Mouse (Mus musculus): ENCODE measurements around the gene Klb. TPM values are rescaled to one million over a fixed set of nuclear protein-coding genes. Genes with fewer than 3 reads are reported as not detected.

The Klb gene
- polyA plus RNA-seq, 1 experiment from 2014 or later = 0.15 TPM

DNA sequence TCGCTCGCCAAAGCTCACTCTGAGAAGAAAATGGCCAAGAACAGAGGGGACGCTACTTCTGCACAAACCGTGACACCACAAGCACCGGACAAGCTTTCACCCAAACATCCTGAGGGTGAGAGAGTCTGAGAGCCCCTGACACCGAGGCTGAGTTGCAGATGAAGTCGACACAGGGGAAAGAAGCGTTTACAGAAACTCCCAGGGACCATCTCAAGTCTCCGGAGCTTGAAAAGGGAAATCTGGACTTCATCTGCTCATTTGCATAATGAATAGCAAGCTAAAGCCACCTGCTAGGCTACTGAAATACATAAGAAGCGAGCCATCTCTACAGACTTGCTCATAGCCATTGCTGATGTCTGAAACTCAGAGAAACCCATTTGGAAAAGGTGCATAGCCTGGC is 71.0 kb downstream of the Klb start:
- no peak for ATAC-seq (ENCODE audit: insufficient number of reproducible peaks, low FRiP score)
- 81% methylated on average over 10 of the region's 10 CpGs for WGBS
- Histone ChIP-seq H3K9me3 (replicated peaks) (no peaks in the 10 kb centered on the region), H3K4me1 (replicated peaks) (peaks cover 32% of the 10 kb centered on the region), H3K27ac (ENCODE audit: poor library complexity, severe bottlenecking) (no peak overlapping the region), H3K4me3 (no peak overlapping the region), H3K9ac (no peak overlapping the region), H3K36me3 (peaks cover 69% of the 10 kb centered on the region), H3K4me2 (no peak overlapping the region), H3K27me3 (replicated peaks) (no peaks in the 10 kb centered on the region)

DNA sequence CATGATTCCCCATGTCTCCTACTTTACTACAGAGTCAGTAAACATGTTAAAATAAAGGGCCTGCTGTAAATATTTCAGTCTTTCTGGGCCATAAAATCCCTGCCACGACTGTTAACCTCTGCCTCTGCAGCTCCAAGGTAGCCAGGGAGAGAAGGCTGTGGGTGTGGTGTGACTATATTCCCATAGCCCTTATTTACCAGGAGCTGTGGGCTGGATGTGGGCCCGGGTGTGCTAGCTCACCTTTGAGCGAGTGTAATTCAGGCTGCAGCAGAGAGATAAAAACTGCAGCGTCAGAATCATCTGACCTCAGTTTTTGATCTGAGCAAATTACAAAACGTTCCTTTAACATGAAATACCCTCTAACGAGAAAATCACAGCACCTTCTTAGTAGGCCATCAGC is 72.7 kb downstream of the Klb start:
- Histone ChIP-seq H3K4me2 (no peak overlapping the region), H3K9me3 (replicated peaks) (no peaks in the 10 kb centered on the region), H3K4me3 (no peak overlapping the region), H3K27me3 (replicated peaks) (no peaks in the 10 kb centered on the region), H3K9ac (no peak overlapping the region), H3K4me1 (replicated peaks) (peaks cover 19% of the 10 kb centered on the region), H3K27ac (ENCODE audit: poor library complexity, severe bottlenecking) (no peak overlapping the region), H3K36me3 (peaks cover 80% of the 10 kb centered on the region)
- 74% methylated on average over 6 of the region's 6 CpGs for WGBS
- no peak for ATAC-seq (ENCODE audit: insufficient number of reproducible peaks, low FRiP score)

DNA sequence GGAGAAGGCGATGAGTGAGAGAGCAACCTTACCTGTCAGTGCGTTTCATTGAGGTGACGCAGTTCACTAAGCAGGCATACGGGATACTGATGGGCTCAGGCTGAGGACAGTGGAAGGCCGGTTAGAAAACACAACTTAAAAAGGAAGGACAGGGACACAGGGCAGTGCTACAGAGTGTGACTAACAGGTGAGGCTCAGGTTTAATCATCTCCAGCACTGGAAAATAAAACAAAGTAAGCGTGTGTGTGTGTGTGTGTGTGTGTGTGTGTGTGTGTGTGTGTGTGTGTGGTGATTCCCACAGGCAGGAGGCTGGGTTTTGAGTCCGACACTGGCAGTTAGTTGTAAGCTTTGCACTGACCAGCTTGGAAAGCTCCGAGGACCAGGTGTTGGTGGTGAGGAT is 74.7 kb downstream of the Klb start:
- Histone ChIP-seq H3K9me3 (replicated peaks) (no peaks in the 10 kb centered on the region), H3K4me1 (replicated peaks) (no peaks in the 10 kb centered on the region), H3K4me3 (no peak overlapping the region), H3K27me3 (replicated peaks) (no peaks in the 10 kb centered on the region), H3K36me3 (peaks cover 84% of the 10 kb centered on the region), H3K27ac (ENCODE audit: poor library complexity, severe bottlenecking) (no peak overlapping the region), H3K4me2 (no peak overlapping the region), H3K9ac (no peak overlapping the region)
- ATAC-seq (ENCODE audit: insufficient number of reproducible peaks, low FRiP score) = no peak
- WGBS = 83% methylated on average over 8 of the region's 8 CpGs

DNA sequence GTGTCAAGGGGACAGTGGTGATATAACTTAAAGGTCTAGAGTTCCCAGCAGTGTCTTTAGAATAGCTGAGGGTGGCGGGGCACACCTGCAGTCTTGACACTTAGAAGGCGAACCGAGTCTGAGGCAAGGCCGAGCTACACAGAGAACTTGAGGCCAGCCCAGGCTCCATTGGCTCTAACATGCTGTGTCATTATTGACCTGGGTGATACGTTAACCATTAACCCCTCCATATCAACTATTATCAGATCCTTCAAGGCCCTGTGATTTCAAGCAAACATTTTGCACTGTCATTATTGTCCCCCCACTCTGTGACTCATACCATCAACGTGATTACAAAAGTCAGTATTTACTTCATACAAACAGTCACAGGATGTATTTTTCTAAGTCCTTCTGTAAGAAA is 76.1 kb downstream of the Klb start:
- Histone ChIP-seq H3K4me2 (no peak overlapping the region), H3K4me1 (replicated peaks) (peaks cover 5% of the 10 kb centered on the region; the same call in 1 of the 2 replicates), H3K36me3 (peaks cover 72% of the 10 kb centered on the region), H3K27ac (ENCODE audit: poor library complexity, severe bottlenecking) (no peak overlapping the region), H3K4me3 (no peak overlapping the region), H3K9me3 (replicated peaks) (no peaks in the 10 kb centered on the region), H3K9ac (no peak overlapping the region), H3K27me3 (replicated peaks) (no peaks in the 10 kb centered on the region)
- ATAC-seq (ENCODE audit: insufficient number of reproducible peaks, low FRiP score) = no peak
- 83% methylated on average over 6 of the region's 6 CpGs for WGBS

DNA sequence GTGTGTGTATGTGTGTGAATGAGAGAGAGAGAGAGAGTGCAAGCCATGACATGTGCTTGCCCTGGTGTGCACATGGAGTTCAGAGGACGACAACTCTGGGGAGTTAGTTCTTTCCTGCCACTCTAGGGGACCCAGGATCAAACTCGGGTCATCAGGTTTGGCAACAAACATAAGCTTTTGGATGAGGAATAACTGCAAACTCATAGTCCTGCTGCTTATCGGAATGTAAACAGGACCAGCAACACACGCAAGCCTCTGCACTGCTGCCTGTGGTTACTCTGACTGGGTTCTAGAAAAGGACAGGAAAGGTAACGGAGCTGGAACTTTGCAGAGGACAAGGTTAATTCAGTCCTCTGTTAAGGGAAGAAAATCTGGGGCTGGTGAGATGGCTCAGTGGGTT is 77.1 kb downstream of the Klb start:
- H3K4me1 ChIP-seq (replicated peaks) = peaks cover 5% of the 10 kb centered on the region; the same call in 1 of the 2 replicates
- H3K36me3 ChIP-seq = peaks cover 67% of the 10 kb centered on the region
- H3K4me3 ChIP-seq = no peak overlapping the region
- no peak overlapping the region for H3K27ac ChIP-seq (ENCODE audit: poor library complexity, severe bottlenecking)
- 82% methylated on average over 5 of the region's 5 CpGs for WGBS
- H3K9ac ChIP-seq = no peak overlapping the region
- no peak for ATAC-seq (ENCODE audit: insufficient number of reproducible peaks, low FRiP score)
- no peaks in the 10 kb centered on the region for H3K27me3 ChIP-seq (replicated peaks)
- no peaks in the 10 kb centered on the region for H3K9me3 ChIP-seq (replicated peaks)
- no peak overlapping the region for H3K4me2 ChIP-seq

DNA sequence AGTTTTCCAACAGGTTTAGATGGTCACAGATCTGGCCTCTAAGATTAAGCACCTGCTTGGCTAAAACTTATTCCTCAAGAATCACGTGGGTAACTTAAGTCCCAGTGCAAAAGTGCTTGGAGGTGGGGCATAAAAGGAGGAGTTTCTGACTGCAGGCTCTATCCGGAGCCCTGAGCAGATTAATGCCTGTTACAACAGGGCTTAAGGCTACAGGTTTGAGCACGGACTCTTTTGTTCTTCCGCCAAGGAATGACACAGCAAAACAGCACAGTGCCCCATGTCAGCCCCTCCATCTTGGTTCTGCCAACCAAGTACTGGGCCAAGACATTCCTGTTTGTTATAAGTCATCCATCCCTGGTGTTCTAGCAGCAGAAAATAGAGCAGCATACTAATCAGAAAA is 80.2 kb downstream of the Klb start:
- Histone ChIP-seq H3K9me3 (replicated peaks) (no peaks in the 10 kb centered on the region), H3K36me3 (peaks cover 45% of the 10 kb centered on the region), H3K27me3 (replicated peaks) (no peaks in the 10 kb centered on the region), H3K4me1 (replicated peaks) (peaks cover 12% of the 10 kb centered on the region), H3K27ac (ENCODE audit: poor library complexity, severe bottlenecking) (no peak overlapping the region), H3K4me2 (no peak overlapping the region), H3K9ac (no peak overlapping the region), H3K4me3 (no peak overlapping the region)
- no peak for ATAC-seq (ENCODE audit: insufficient number of reproducible peaks, low FRiP score)
- 57% methylated on average over 4 of the region's 4 CpGs for WGBS

DNA sequence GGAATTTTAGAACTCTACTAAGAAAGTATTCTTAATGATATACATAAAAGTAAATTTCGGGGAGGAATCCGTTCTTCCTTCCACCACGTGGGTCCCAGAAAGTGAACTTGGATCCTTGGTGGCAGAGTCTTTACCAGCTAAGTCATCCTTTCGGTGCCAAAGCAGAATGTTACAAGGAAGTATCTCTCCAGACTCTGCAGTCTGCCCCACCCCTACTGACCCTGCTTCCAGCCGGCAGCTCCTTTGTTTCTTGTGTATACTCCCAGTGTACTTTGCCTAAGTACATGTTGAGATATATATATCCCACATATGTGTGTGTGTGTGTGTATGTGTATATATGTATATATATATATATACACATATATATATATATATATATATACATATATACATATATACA is 81.3 kb downstream of the Klb start:
- H3K9me3 ChIP-seq (replicated peaks) = no peaks in the 10 kb centered on the region
- peaks cover 21% of the 10 kb centered on the region for H3K4me1 ChIP-seq (replicated peaks)
- H3K27me3 ChIP-seq (replicated peaks) = no peaks in the 10 kb centered on the region
- no peak overlapping the region for H3K9ac ChIP-seq
- ATAC-seq (ENCODE audit: insufficient number of reproducible peaks, low FRiP score) = no peak
- 85% methylated on average over 5 of the region's 5 CpGs for WGBS
- H3K36me3 ChIP-seq = peaks cover 35% of the 10 kb centered on the region
- no peak overlapping the region for H3K4me3 ChIP-seq
- H3K4me2 ChIP-seq = no peak overlapping the region
- H3K27ac ChIP-seq (ENCODE audit: poor library complexity, severe bottlenecking) = no peak overlapping the region

Other genes with a start within 250 kb of the Klb start
- gene Klhl5, start 240.8 kb upstream of the Klb start, polyA plus RNA-seq (2016; fragmentation: Nextera tagmentation; extraction: Ambion mirVana) = 18.8 and 21.5 TPM in 2 replicates
- 7.9 and 8.4 TPM in 2 replicates for gene Wdr19, start 148.6 kb upstream of the Klb start, polyA plus RNA-seq (2016; fragmentation: Nextera tagmentation; extraction: Ambion mirVana)
- 69.3 and 74.6 TPM in 2 replicates for gene Rfc1, start 12.6 kb upstream of the Klb start, polyA plus RNA-seq (2016; fragmentation: Nextera tagmentation; extraction: Ambion mirVana)
- 599 and 612 TPM in 2 replicates for gene Rpl9, start 43.1 kb downstream of the Klb start, polyA plus RNA-seq (2016; fragmentation: Nextera tagmentation; extraction: Ambion mirVana)
- gene Lias, start 43.2 kb downstream of the Klb start, polyA plus RNA-seq (2016; fragmentation: Nextera tagmentation; extraction: Ambion mirVana) = 54.0 and 55.6 TPM in 2 replicates
- 93.5 and 94.4 TPM in 2 replicates for gene Ugdh, start 87.6 kb downstream of the Klb start, polyA plus RNA-seq (2016; fragmentation: Nextera tagmentation; extraction: Ambion mirVana)
- not detected in 2 replicates for gene Gm43552, start 144.5 kb downstream of the Klb start, polyA plus RNA-seq (2016; fragmentation: Nextera tagmentation; extraction: Ambion mirVana)
- 124 and 138 TPM in 2 replicates for gene Smim14, start 188.9 kb downstream of the Klb start, polyA plus RNA-seq (2016; fragmentation: Nextera tagmentation; extraction: Ambion mirVana)
- gene Ube2k, start 188.9 kb downstream of the Klb start, polyA plus RNA-seq (2016; fragmentation: Nextera tagmentation; extraction: Ambion mirVana) = 142 and 152 TPM in 2 replicates

Data from heart, embryonic 12.5 days (tissue).